Mouse (Mus musculus): ENCODE data around the gene Ythdf2. TPM values are rescaled to one million over a fixed set of nuclear protein-coding genes. Genes with fewer than 3 reads are reported as not detected.
A peak's percentile ranks its signal among the peaks of the same experiment; 100 is the strongest.

Ythdf2 gene
- total and polyA plus RNA-seq, 2 experiments from 2014 or later, result 53.5 to 117 TPM

DNA sequence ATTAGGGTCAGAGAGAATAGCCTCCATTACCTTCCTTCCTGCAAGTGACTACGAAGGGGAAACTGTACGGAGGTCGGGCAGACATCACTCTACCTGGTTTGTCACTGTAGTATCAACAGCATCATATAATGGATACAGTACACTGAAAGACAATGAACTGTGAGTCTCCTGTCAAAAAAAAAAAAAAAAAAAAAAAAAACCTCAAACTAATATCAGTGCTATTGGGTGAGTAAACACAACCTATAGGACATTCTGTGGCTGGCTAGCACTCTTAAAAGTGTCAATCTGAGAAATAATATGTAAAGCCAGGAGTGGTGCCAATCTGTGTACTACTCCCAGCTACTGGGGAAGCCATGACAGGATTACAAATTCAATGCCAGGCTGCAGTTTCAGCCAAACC is 28.9 kb downstream of the Ythdf2 start:
- no peak for ATAC-seq (ENCODE audit: low FRiP score)
- no peak overlapping the region for H3K4me2 ChIP-seq (ENCODE audit: low read depth, low read length, poor library complexity, severe bottlenecking)
- no peaks in the 10 kb centered on the region for H3K4me1 ChIP-seq (ENCODE audit: insufficient read depth, low read length)
- peaks cover 9% of the 10 kb centered on the region; the same call in 1 of the 2 replicates for H3K36me3 ChIP-seq (ENCODE audit: insufficient read depth, low read length)
- H3K9ac ChIP-seq (replicated peaks; ENCODE audit: low read length, poor library complexity, severe bottlenecking), result no peak overlapping the region
- H3K9me3 ChIP-seq (ENCODE audit: low read length), result no peaks in the 10 kb centered on the region
- no peak overlapping the region for H3K27ac ChIP-seq (ENCODE audit: low read depth, low read length)
- no peaks in the 10 kb centered on the region for H3K27me3 ChIP-seq (ENCODE audit: insufficient read depth, low read length)
- no peak overlapping the region for H3K4me3 ChIP-seq (ENCODE audit: low read depth, low read length)
- no peak for TF ChIP-seq CTCF (IDR thresholded peaks at IDR 0.05)
- WGBS, result 91% methylated on average over 3 of the region's 3 CpGs
- DNase-seq (ENCODE audit: low spot score), result no peak

DNA sequence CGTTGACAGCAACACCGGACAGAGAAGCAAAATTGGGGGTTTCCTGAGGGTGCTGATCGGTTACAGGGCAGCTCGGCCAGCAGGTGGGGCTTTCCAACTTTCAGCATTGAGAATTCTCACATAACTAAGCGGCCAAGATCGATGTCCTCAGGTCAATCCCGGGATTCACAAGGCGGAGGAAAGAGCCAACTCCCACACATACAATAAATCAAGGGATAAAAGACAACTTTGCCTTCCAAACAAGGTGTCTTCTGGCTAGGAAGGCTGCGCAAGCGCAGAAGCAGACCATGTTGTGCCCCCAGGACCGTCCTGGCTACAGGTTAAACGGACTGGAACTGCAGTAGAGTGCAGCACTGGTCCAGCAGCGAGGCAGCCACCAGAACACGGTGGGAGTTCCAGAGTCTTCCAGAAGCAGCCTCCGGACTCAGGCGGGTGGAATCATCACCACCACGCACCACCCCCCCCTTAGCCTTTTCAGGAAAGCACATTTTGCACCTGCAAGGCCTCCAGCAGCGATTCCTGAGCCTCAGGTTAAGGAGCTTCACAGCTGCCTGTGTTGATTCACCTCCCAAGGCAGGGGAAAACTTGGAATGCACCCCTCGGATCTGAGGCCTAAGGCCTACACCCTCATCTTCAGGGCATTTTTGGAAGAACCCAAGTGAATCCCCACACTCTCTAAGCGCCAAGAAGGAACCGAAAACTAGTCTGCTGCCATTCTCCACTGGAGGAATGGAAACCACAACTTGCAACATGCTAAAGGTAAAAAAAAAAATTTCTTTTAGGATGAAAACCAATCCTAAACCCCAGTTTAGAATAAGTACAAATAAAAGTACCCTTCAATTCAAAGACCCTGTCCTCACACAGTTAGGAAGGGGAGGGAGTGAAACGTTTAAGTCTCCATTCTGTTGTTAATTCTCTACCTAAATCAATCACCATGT is 30.1 kb downstream of the Ythdf2 start:
- Histone ChIP-seq H3K4me1 (ENCODE audit: insufficient read depth, low read length) (no peaks in the 10 kb centered on the region), H3K4me2 (ENCODE audit: low read depth, low read length, poor library complexity, severe bottlenecking) (no peak overlapping the region), H3K4me3 (ENCODE audit: low read depth, low read length) (no peak overlapping the region), H3K36me3 (ENCODE audit: insufficient read depth, low read length) (peaks cover 9% of the 10 kb centered on the region; the same call in 1 of the 2 replicates), H3K9ac (replicated peaks; ENCODE audit: low read length, poor library complexity, severe bottlenecking) (no peak overlapping the region), H3K27ac (ENCODE audit: low read depth, low read length) (no peak overlapping the region), H3K27me3 (ENCODE audit: insufficient read depth, low read length) (no peaks in the 10 kb centered on the region), H3K9me3 (ENCODE audit: low read length) (no peaks in the 10 kb centered on the region)
- no peak for ATAC-seq (ENCODE audit: low FRiP score)
- peak; percentile 31; the same call in 1 of the 2 replicates for TF ChIP-seq CTCF (IDR thresholded peaks at IDR 0.05)
- no peak for DNase-seq (ENCODE audit: low spot score)
- WGBS, result 70% methylated on average over 22 of the region's 22 CpGs

DNA sequence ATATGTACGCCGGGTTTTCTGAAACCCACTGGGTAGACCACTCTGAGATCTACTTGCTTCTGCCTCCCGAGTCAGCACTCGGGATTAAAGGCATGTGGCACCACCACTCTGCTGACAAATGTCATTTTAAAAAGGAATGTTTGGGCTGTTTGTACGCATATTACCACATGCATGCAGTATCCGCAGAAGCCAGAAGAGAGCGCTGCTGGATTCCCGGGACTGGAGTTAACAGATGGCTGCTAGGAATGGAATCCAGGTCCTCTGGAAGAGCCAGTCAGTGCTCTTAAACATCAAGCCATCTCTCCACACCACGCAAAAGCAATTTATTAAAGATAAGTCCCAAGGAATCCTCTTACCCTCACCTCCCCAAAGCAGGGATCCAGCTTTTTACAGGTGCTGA is 31.4 kb downstream of the Ythdf2 start:
- ATAC-seq (ENCODE audit: low FRiP score), result no peak
- peak; percentile 34 for DNase-seq (ENCODE audit: low spot score)
- 80% methylated on average over 9 of the region's 9 CpGs for WGBS
- Histone ChIP-seq H3K27ac (ENCODE audit: low read depth, low read length) (no peak overlapping the region), H3K36me3 (ENCODE audit: insufficient read depth, low read length) (peaks cover 7% of the 10 kb centered on the region; the same call in 1 of the 2 replicates), H3K27me3 (ENCODE audit: insufficient read depth, low read length) (no peaks in the 10 kb centered on the region), H3K4me2 (ENCODE audit: low read depth, low read length, poor library complexity, severe bottlenecking) (no peak overlapping the region), H3K4me1 (ENCODE audit: insufficient read depth, low read length) (no peaks in the 10 kb centered on the region), H3K9me3 (ENCODE audit: low read length) (no peaks in the 10 kb centered on the region), H3K9ac (replicated peaks; ENCODE audit: low read length, poor library complexity, severe bottlenecking) (no peak overlapping the region), H3K4me3 (ENCODE audit: low read depth, low read length) (no peak overlapping the region)
- TF ChIP-seq CTCF (IDR thresholded peaks at IDR 0.05), result peak; percentile 51

DNA sequence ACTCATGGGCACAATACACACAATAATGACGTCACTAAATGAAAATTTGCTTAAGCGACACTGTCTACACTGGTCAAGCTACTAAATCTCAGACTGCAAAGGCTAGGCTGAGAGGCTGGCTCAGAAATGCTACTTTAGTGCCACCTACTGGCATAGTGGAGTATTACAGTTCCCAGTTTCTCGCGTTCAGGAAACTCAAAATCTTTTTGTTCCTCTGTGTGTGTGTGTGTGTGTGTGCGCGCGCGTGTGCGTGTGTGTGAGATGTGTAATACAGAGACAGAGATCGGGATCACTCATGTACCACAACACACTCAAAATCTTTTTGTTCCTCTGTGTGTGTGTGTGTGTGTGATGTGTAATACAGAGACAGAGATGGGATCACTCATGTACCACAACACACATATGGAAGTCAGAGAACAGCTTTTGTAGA is 33.5 kb downstream of the Ythdf2 start:
- ATAC-seq (ENCODE audit: low FRiP score) (peak; percentile 69; the same call in 1 of the 2 replicates), DNase-seq (ENCODE audit: low spot score) (peak; percentile 80)
- H3K4me1 ChIP-seq (ENCODE audit: insufficient read depth, low read length), result no peaks in the 10 kb centered on the region
- no peak overlapping the region for H3K4me3 ChIP-seq (ENCODE audit: low read depth, low read length)
- H3K9me3 ChIP-seq (ENCODE audit: low read length), result no peaks in the 10 kb centered on the region
- 9% methylated on average over 10 of the region's 10 CpGs for WGBS
- H3K36me3 ChIP-seq (ENCODE audit: insufficient read depth, low read length), result 0 out of 2 replicates have a peak, but pooled peaks cover 4% of the 10 kb centered on the region
- no peak overlapping the region for H3K9ac ChIP-seq (replicated peaks; ENCODE audit: low read length, poor library complexity, severe bottlenecking)
- H3K27me3 ChIP-seq (ENCODE audit: insufficient read depth, low read length), result no peaks in the 10 kb centered on the region
- TF ChIP-seq CTCF (IDR thresholded peaks at IDR 0.05), result peak; percentile 97
- no peak overlapping the region for H3K27ac ChIP-seq (ENCODE audit: low read depth, low read length)
- no peak overlapping the region for H3K4me2 ChIP-seq (ENCODE audit: low read depth, low read length, poor library complexity, severe bottlenecking)

DNA sequence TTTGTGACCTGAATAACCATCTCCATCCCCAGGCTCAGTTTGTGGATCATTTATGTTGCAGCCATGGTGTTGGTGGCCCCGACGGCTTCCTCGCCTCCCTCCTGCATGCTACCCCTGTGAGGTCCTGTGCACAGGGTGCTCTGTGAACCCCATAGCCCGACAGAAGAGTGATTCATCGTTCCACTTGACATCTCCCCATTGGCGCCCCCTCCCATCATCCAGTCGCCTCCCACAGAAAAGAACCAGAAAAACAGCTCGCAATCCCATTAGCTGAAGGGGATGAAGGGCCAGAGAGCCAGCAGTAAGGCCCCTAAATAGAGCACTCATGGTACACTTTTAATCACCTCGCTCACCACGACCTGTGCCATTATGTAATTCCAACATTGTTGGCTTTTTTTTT is 35.6 kb downstream of the Ythdf2 start:
- Histone ChIP-seq H3K27ac (ENCODE audit: low read depth, low read length) (no peak overlapping the region), H3K4me3 (ENCODE audit: low read depth, low read length) (no peak overlapping the region), H3K4me2 (ENCODE audit: low read depth, low read length, poor library complexity, severe bottlenecking) (no peak overlapping the region), H3K9me3 (ENCODE audit: low read length) (no peaks in the 10 kb centered on the region), H3K36me3 (ENCODE audit: insufficient read depth, low read length) (no peaks in the 10 kb centered on the region), H3K4me1 (ENCODE audit: insufficient read depth, low read length) (no peaks in the 10 kb centered on the region), H3K27me3 (ENCODE audit: insufficient read depth, low read length) (no peaks in the 10 kb centered on the region), H3K9ac (replicated peaks; ENCODE audit: low read length, poor library complexity, severe bottlenecking) (no peak overlapping the region)
- ATAC-seq (ENCODE audit: low FRiP score), result no peak
- TF ChIP-seq CTCF (IDR thresholded peaks at IDR 0.05), result no peak
- WGBS, result 56% methylated on average over 10 of the region's 10 CpGs
- no peak for DNase-seq (ENCODE audit: low spot score)

DNA sequence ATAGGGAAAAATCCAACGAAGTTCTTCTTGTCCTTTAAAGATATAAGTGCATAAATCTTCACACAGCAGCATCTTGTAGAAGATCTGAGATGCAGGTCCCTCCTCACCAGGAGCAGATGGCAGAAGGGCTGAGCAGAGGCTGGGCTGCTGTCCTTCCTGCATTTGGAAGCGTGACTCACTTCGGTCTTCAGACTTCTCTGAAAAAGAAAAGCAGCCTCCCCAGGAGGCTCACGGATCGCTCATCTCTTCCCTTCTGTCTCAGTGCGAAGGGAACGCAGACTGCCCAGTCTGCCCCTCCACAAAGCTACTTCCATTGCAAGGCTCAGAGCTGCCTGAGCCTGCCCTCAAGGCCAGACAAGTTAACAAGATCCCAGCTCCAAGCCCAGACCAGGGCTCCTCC is 41.2 kb downstream of the Ythdf2 start:
- Histone ChIP-seq H3K4me3 (ENCODE audit: low read depth, low read length) (no peak overlapping the region), H3K4me2 (ENCODE audit: low read depth, low read length, poor library complexity, severe bottlenecking) (no peak overlapping the region), H3K27ac (ENCODE audit: low read depth, low read length) (no peak overlapping the region), H3K27me3 (ENCODE audit: insufficient read depth, low read length) (no peaks in the 10 kb centered on the region), H3K36me3 (ENCODE audit: insufficient read depth, low read length) (no peaks in the 10 kb centered on the region), H3K9ac (replicated peaks; ENCODE audit: low read length, poor library complexity, severe bottlenecking) (no peak overlapping the region), H3K4me1 (ENCODE audit: insufficient read depth, low read length) (no peaks in the 10 kb centered on the region), H3K9me3 (ENCODE audit: low read length) (no peaks in the 10 kb centered on the region)
- DNase-seq (ENCODE audit: low spot score) (no peak), ATAC-seq (ENCODE audit: low FRiP score) (no peak)
- WGBS, result 21% methylated on average over 7 of the region's 7 CpGs
- no peak for TF ChIP-seq CTCF (IDR thresholded peaks at IDR 0.05)
